ENCODE assay signal across 13 mouse cellular contexts in the genomic region with DNA sequence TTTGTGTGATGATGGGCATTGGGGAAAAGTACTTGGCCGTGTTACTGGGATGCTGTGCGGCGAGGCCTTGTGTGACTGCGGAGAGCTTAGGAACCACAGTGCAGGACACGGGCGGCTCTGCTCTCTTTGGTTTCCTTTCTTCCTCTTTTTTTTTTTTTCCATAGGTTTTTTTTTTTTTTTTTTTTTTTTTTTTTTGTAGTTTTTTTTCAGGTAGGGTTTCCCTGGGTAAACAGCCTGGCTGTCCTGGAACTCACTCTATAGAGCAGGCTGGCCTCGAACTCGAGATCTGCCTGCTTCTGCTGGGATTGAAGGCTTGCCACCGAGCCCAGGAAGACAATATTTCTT. TPM values are rescaled to one million over a fixed set of nuclear protein-coding genes. Genes with fewer than 3 reads are reported as not detected.
DNase-seq lines count a peak whose midpoint lies in the region; ATAC-seq and TF ChIP-seq lines count a peak whose summit lies in the region.
"Had no signal": no experiment of that assay in that cellular context is flagged by ENCODE, and none has a peak within 500 bp of the region (broad histone marks: within the 10 kb centered on the region; RNA-seq: fewer than 3 reads in every experiment).

No protein-coding gene starts in this region.

- no peaks in the 10 kb centered on the region for H3K9me3 ChIP-seq in kidney, embryonic 16.5 days (ENCODE audit: low read length)
- H3K9me3 ChIP-seq in CH12.LX (replicated peaks; ENCODE audit: low read length): no peaks in the 10 kb centered on the region
- no peaks in the 10 kb centered on the region for H3K9me3 ChIP-seq in intestine, embryonic 16.5 days (ENCODE audit: control insufficient read depth, low read length)
- H3K9me3 ChIP-seq: G1E; midbrain, embryonic 15.5 days; neural tube, embryonic 13.5 days had no signal

- TF ChIP-seq RAD21 in CH12.LX (IDR thresholded peaks at IDR 0.05; ENCODE audit: low read depth, low read length): no peak

- intact Hi-C loops in gastrocnemius, adult 2 months (cut with DNase I): no loop called here

- H3K36me3 ChIP-seq in kidney, embryonic 16.5 days (ENCODE audit: insufficient read depth, low read length): peaks cover 17% of the 10 kb centered on the region
- peaks cover 21 to 53% of the 10 kb centered on the region in 2 experiments for H3K36me3 ChIP-seq in CH12.LX (replicated peaks in 1 of 2; ENCODE audit: control insufficient read depth in 1 of 2, insufficient read depth in 1 of 2, low read length in 1 of 2)
- H3K36me3 ChIP-seq in intestine, embryonic 16.5 days (ENCODE audit: control insufficient read depth, insufficient read depth, low read length): peaks cover 3% of the 10 kb centered on the region; the same call in 1 of the 2 replicates

- in situ Hi-C loops in CH12.LX (cut with MboI; ENCODE audit: low pct_ligation_motif_present, low pct_unique_long_range_greater_than_20kb, low sequenced_read_pairs): loop anchor here (5.0 kb wide), 1 partner anchor 233 kb away; the partner anchor contains the start of gene Mok

- dilution Hi-C loops in CH12.LX (cut with MboI; ENCODE audit: extremely low pct_ligation_motif_present, extremely low pct_unique_long_range_greater_than_20kb, low sequenced_read_pairs): no loop called here

- H3K4me3 ChIP-seq in gastrocnemius, adult 2 months: no peak overlapping the region; the same call in 1 of the 2 replicates
- no peak overlapping the region for H3K4me3 ChIP-seq in kidney, embryonic 16.5 days (ENCODE audit: low read length)
- H3K4me3 ChIP-seq in CH12.LX (replicated peaks in 1 of 3; ENCODE audit: low read depth in 2 of 3, low read length in 2 of 3, poor library complexity in 1 of 3): no peak overlapping the region
- no peak overlapping the region for H3K4me3 ChIP-seq in intestine, embryonic 16.5 days (ENCODE audit: low read length)
- H3K4me3 ChIP-seq: midbrain, embryonic 15.5 days; neural tube, embryonic 13.5 days had no signal

- peaks cover 14% of the 10 kb centered on the region; the same call in 1 of the 2 replicates for H3K4me1 ChIP-seq in kidney, embryonic 16.5 days (ENCODE audit: insufficient read depth, low read length)
- peaks cover 9 to 50% of the 10 kb centered on the region in 2 experiments for H3K4me1 ChIP-seq in CH12.LX (ENCODE audit: control insufficient read depth in 1 of 2, insufficient read depth in 2 of 2)
- H3K4me1 ChIP-seq in intestine, embryonic 16.5 days (ENCODE audit: control insufficient read depth, insufficient read depth, low read length): peaks cover 11% of the 10 kb centered on the region

- TF ChIP-seq CTCF in gastrocnemius, adult 2 months (IDR thresholded peaks at IDR 0.05): no peak
- TF ChIP-seq CTCF in CH12.LX (conservative IDR thresholded peaks at IDR 0.05 in 1 of 2, IDR thresholded peaks at IDR 0.05 in 1 of 2; ENCODE audit: low read depth in 2 of 2, low read length in 2 of 2): no peak

- H3K27me3 ChIP-seq in kidney, embryonic 16.5 days (ENCODE audit: insufficient read depth, low read length): no peaks in the 10 kb centered on the region
- no peaks in the 10 kb centered on the region for H3K27me3 ChIP-seq in CH12.LX (replicated peaks)
- no peaks in the 10 kb centered on the region for H3K27me3 ChIP-seq in intestine, embryonic 16.5 days (replicated peaks; ENCODE audit: control insufficient read depth, insufficient read depth, low read length)
- H3K27me3 ChIP-seq: midbrain, embryonic 15.5 days; neural tube, embryonic 13.5 days had no signal

- no peak for ATAC-seq in kidney, embryonic 16.5 days (ENCODE audit: low FRiP score, low TSS enrichment)
- no peak for ATAC-seq in intestine, embryonic 16.5 days
- no peak for ATAC-seq in erythroblast, adult 5-6 weeks (replicated peaks; ENCODE audit: low FRiP score, poor library complexity, severe bottlenecking)
- ATAC-seq: activated CD4-positive, CD25-positive, alpha-beta regulatory T cell, adult 4 months; midbrain, embryonic 15.5 days had no signal

- no peak for TF ChIP-seq POLR2A in CH12.LX (IDR thresholded peaks at IDR 0.05; ENCODE audit: low read depth, low read length)

- peaks cover 37% of the 10 kb centered on the region for H3K79me2 ChIP-seq in CH12.LX (replicated peaks; ENCODE audit: control insufficient read depth, extremely low read depth, insufficient read depth, poor library complexity, severe bottlenecking)

- no peak overlapping the region for H3K4me2 ChIP-seq in kidney, embryonic 16.5 days (replicated peaks; ENCODE audit: low read depth, low read length)
- no peak overlapping the region for H3K4me2 ChIP-seq in CH12.LX (ENCODE audit: insufficient read depth, low read depth, poor library complexity, severe bottlenecking)
- no peak overlapping the region for H3K4me2 ChIP-seq in intestine, embryonic 16.5 days (ENCODE audit: low read depth, low read length)
- H3K4me2 ChIP-seq: midbrain, embryonic 15.5 days; neural tube, embryonic 13.5 days had no signal

- no peak for TF ChIP-seq EP300 in CH12.LX (IDR thresholded peaks at IDR 0.05; ENCODE audit: low read length)

- DNase-seq in gastrocnemius, adult 2 months: no peak
- DNase-seq in gastrocnemius, postnatal 4 days (ENCODE audit: low spot score in 2 of 2): no peak
- DNase-seq in kidney, adult 18-20 months: no peak
- no peak for DNase-seq in CH12.LX (ENCODE audit: extremely low read depth)
- no peak for DNase-seq in adrenal gland, adult 18-20 months (ENCODE audit: low spot score in 2 of 2)
- DNase-seq: thymus, adult 2 months had no signal

- H3K27ac ChIP-seq in gastrocnemius, adult 2 months: peak overlapping the region; percentile 53
- H3K27ac ChIP-seq in kidney, embryonic 16.5 days (ENCODE audit: low read length): peak overlapping the region; percentile 72; the same call in 1 of the 2 replicates
- no peak overlapping the region for H3K27ac ChIP-seq in CH12.LX (ENCODE audit: insufficient read depth, low read depth)
- peak overlapping the region; percentile 58 for H3K27ac ChIP-seq in intestine, embryonic 16.5 days (ENCODE audit: low read length)
- H3K27ac ChIP-seq: midbrain, embryonic 15.5 days; neural tube, embryonic 13.5 days had no signal

- 82% methylated on average over 9 of the region's 9 CpGs for WGBS in kidney, embryonic 16.5 days
- WGBS in intestine, embryonic 16.5 days: 69% methylated on average over 9 of the region's 9 CpGs

- H3K9ac ChIP-seq in kidney, embryonic 16.5 days (replicated peaks; ENCODE audit: low read length): 0 out of 2 replicates have a peak overlapping the region, but pooled peaks have one; percentile 24
- no peak overlapping the region for H3K9ac ChIP-seq in CH12.LX (ENCODE audit: insufficient read depth, low read depth)
- H3K9ac ChIP-seq in intestine, embryonic 16.5 days (ENCODE audit: low read depth, low read length): peak overlapping the region; percentile 35; the same call in 1 of the 2 replicates
- H3K9ac ChIP-seq: midbrain, embryonic 15.5 days; neural tube, embryonic 13.5 days had no signal

TF ChIP-seq in CH12.LX, 34 proteins besides CTCF, POLR2A, EP300 and RAD21:
- peak; percentile 79 for TF ChIP-seq ZNF384 (IDR thresholded peaks at IDR 0.05; ENCODE audit: low read depth, low read length)
- no peak for TF ChIP-seq NRF1 (IDR thresholded peaks at IDR 0.05; ENCODE audit: low read depth, low read length)
TF ChIP-seq in CH12.LX: peak in this region for 1.

RNA-seq across cellular contexts. Expression of gene Dync1h1, which starts 7.9 kb away (rescaled TPM):
- 10 to 100 TPM; 68.6 to 72.5 TPM for total RNA-seq in gastrocnemius, adult 2 months (2021)
- 100 to 1,000 TPM; 102 to 121 TPM for total RNA-seq in gastrocnemius, postnatal 4 days (2021)
- polyA plus RNA-seq in kidney, embryonic 16.5 days (2015; fragmentation: Nextera tagmentation; extraction: Ambion mirVana): 49.7 and 53.9 TPM in 2 replicates
- total RNA-seq in CH12.LX (2012; rRNA removed): 96.1 and 114 TPM in 2 replicates
- 24.9 and 25.7 TPM in 2 replicates for total RNA-seq in CH12.LX (2014; rRNA removed)
- polyA plus RNA-seq in CH12.LX (2012; ENCODE audit: insufficient read length, low read depth): 71.7 and 80.1 TPM in 2 replicates
- polyA plus RNA-seq in intestine, embryonic 16.5 days (2015; fragmentation: Nextera tagmentation; extraction: Ambion mirVana): 32.5 and 36.1 TPM in 2 replicates
- total RNA-seq in erythroblast, adult 5-6 weeks (2015; ENCODE audit: low replicate concordance): 31.1 and 31.3 TPM in 2 replicates
- 41.8 and 59.6 TPM in 2 replicates for total RNA-seq in erythroblast, adult 5-6 weeks (2017; ENCODE audit: low replicate concordance)
- total RNA-seq in adrenal gland, adult 18-20 months (2021): 100 to 1,000 TPM; 122 to 124 TPM
